Mouse (Mus musculus) spleen, postnatal 36 days (tissue): ENCODE data around the gene Nrd1.

Experiments used
- DNase-seq, 2 experiments: peaks; one replicate each; pipeline ENCODE4 v3.0.0; 2022; ENCODE audit warnings: low spot score in 2 of 2, mixed read lengths in 1 of 2

Gene Nrd1

DNA sequence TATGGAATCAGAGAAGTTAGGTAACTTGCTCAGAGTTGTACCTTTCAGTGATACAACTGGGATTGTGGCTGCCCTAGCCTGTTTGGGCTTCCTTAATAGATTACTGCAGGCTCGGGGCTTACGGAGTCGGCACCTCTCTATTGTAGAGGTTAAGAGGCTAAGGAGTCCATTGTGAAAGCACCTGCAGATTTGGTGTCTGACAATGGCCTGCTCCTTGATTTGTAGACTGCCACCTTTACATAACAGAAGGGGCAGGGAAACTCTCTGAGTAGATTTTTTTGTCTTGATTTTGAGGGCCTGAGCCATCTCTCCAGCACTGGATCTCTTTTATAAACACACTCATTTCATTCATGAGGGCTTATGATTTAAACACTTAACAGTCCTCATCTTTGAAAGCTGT lies 26.1 kb downstream of the Nrd1 start:
- DNase-seq: no peak

DNA sequence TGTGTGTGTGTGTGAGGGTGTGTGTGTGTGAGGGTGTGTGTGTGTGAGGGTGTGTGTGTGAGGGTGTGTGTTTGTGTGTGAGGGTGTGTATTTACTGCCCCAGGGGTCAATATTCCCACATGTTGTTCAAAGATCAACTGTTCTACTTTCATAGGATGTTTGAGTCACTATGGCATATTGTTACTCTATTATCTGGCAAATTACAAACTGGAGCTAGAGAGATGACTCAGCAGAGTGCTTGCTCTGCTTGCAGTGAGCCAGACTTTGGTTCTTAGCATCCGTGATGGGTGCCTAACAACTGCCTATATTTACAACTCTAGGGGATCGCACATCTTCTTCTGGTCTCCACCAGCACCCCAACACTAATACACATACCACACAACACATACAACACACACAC lies 29.4 kb downstream of the Nrd1 start:
- DNase-seq: no peak

DNA sequence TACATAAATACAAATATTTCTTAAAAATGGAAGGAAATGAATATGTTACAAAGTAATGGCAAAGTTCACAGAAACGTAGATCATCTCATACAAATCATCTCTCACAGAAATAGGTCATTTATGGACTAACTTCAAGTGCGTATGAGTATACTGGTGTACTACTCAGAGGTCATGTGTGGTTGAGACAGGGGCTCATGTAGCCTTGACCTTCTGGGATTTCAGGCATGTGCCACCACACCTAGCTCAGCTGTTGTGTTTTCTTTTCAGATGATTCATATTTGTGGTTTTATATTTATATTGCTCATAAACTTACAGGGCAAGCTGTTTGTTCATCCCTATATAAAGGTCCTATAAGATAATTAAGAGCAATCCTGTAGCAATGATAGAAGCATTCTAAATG lies 29.8 kb downstream of the Nrd1 start:
- no peak for DNase-seq

GRCm38 (mm10) chr4:109036327-109036726 lies 35.9 kb downstream of the Nrd1 start:
- DNase-seq: peak; percentile 45 to 46

GRCm38 (mm10) chr4:109042739-109043138 lies 42.3 kb downstream of the Nrd1 start:
- no peak for DNase-seq

GRCm38 (mm10) chr4:109043294-109043693 lies 42.8 kb downstream of the Nrd1 start:
- no peak for DNase-seq

DNA sequence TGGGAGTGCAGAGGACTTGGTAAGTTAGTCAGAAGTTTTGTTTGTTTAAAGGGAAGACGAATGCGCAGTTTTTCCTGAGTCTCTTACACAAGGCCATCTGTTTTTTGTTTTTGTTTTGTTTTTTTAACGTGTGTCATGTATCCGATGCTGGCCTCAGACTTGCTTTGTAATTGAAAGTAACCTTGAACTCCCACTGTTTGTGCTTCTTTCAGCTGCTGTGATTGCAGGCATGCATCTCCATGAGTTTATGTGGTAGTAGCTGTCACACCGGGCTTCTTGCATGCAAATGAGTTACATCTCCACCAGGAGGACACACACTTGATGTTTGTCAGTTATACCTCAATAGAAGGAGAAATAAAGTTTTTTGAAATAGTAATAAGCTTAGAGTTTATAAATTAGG lies 43.3 kb downstream of the Nrd1 start:
- DNase-seq: no peak

- DNase-seq: no peak
These were observed 47.8 kb downstream of the Nrd1 start for GRCm38 (mm10) chr4:109048258-109048657.

- DNase-seq: no peak
These were observed 51.8 kb downstream of the Nrd1 start for GRCm38 (mm10) chr4:109052282-109052681.

GRCm38 (mm10) chr4:109054003-109054402 lies 53.5 kb downstream of the Nrd1 start:
- no peak for DNase-seq

DNA sequence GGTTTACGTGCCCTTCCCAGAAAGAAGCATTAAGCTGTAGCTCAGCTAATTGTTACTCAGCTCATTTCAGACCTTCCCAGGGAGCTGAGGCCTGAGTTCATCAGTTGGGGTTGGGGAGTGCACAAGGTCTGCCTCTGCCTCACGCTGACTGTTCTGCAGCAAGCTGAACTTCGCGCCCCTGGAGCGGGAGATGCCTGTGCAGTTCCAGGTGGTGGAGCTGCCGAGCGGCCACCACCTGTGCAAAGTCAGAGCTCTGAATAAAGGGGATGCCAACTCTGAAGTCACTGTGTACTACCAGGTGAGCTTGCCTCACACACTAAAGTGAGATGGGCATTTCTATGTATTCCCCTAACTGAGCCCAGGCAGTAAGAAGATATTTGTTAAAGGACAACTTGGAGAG lies 55.9 kb downstream of the Nrd1 start:
- no peak for DNase-seq

DNA sequence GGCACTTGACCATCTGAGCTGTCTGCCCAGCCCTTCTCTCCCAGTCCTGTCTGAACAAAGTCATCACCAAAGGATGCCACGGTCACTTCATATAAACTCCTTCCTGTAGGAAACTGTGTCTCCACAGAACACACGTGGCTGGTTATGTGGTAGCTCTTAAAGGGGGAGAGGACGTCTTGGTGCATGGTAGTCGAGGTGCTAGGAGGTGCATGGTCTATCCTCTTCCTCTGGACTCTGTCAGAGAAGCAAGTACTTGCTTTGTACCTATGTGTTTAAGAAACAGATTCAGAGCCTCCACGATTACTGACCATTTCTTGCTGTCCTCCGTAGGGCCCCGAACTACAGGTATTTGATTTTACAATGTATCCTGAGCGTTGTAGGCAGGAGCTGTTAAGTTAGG lies 57.2 kb downstream of the Nrd1 start:
- no peak for DNase-seq

DNA sequence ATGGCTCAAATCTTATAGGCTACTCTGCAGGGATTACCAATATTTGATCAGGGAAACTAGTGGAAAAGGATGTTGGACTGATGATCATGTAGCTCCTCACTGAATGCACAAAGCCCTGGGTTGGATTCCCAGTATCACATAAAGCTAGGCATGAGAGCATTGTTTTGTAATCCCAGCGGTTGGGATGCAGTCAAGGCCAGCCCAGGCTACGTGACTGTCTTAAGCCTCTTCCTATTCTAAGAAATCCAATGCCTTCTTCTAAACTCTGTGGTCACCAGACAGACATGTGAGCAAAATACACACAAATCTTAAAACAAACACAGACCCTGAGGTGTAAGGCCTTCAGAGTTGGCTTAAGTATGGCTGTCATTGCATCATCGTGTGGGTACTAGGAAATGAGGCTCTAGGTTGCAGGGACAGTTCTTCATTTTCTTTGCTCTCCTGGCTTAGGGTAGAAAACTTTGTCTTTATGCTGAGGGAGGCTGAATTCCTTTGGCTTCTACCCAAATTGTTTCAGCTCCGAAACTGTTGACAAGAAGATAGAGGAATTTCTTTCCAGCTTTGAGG lies 58.9 kb downstream of the Nrd1 start:
- no peak for DNase-seq

GRCm38 (mm10) chr4:109064941-109065340 lies 64.5 kb downstream of the Nrd1 start:
- DNase-seq: no peak

DNA sequence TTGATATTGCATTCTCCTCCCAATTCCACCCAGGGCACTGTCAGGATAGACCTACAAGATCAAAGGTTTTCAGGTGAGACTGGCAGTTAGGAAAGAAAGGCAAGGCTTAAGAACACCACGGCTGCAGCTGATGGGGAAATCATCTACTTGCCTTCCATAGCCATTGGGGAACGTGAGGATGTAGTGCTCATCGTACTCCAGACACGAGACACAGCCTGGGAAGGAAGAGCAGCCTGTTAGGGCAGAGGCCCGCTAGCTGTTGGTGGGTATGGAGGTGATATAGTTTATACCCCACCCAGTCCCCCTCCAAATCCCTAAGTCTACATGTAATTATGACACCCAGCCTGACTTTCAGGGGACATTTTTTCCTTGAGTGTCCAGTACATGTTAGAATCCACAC lies 65.3 kb downstream of the Nrd1 start:
- no peak for DNase-seq

GRCm38 (mm10) chr4:109072891-109073290 lies 72.4 kb downstream of the Nrd1 start:
- DNase-seq: no peak

GRCm38 (mm10) chr4:109073296-109073695 lies 72.8 kb downstream of the Nrd1 start:
- DNase-seq: no peak

GRCm38 (mm10) chr4:109078941-109079340 lies 78.5 kb downstream of the Nrd1 start:
- no peak for DNase-seq

DNA sequence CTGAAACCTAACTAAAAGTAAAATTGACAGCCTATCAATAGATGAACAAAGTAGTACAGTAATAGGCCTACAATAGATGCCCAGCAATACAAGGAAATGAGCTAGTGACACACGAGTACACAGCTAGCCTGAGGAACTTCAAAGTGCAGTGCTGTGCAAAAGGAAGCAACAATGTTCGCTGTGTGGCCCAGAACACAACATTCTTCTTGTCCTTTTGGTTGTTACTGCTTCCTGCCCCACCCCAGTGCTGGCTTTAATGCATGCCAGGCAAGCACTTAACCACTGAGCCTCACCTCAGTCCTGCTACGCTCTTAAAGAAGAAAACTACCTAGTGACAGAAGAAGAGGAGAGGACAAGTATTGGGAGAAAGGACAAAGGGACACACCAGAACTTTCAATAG lies 79.2 kb downstream of the Nrd1 start:
- peak; percentile 43 for DNase-seq

DNA sequence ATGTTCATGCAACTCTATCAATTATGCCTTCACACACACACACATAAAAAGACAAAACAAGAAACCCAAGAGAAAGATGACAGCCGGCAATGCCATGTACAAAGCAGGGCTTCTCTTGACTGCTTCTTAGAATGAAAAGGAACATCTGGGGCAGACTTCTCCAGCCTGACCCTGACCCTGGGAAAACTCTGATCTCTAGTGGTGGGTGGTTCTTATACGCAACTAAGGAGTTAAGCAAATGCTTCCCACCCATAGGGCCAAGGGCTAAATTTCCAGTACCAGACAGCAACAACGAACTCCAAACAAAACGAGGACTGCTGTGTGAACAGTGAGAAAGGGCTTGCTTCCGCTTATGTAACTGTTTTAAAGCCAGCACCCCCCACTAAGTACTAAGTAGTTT lies 79.7 kb downstream of the Nrd1 start:
- no peak for DNase-seq

DNA sequence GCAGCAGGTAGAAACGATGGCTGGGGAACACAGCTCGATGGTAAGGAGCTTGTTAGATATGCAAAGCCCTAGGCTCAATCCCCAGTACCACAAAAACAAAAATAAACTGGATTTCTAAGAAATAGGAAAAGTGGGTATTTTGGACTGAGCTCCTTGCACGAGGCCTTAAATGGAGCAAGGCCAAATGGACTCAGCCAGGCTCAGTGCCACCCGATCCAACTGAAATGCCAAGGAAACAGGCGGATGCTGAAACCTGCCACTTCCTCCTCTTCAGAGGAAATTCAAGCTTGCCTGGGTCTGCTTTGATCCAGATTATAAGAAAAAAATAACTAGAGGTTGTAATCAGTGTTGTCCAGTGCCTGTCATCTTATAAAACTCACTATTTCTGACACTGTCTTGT lies 88.7 kb downstream of the Nrd1 start:
- DNase-seq: no peak

DNA sequence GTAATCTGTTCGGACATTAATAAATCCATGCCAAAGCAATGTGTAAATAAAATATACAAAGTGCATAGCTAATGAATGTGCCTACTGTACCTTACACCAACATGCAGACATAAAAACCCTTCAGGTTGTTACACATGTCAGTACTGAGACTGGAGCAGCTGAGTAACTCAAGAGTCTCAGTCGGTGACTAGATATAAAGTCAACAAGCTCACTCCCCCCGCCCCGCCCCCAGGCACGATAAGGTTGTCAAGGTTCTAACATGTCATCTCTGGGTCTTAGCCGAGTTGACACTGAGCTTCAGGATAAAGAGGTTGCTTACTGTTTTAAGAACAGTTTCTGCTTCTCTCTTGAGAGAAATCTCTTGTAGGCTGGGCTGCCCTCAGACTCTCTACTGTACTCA lies 89.5 kb downstream of the Nrd1 start:
- DNase-seq: no peak

- DNase-seq: no peak
These were observed 90.9 kb downstream of the Nrd1 start for GRCm38 (mm10) chr4:109091241-109091777.

- no peak for DNase-seq
These were observed 91.9 kb downstream of the Nrd1 start for GRCm38 (mm10) chr4:109092344-109092743.
